Mouse (Mus musculus) liver, adult 2 months (tissue): Measurements from ENCODE around the gene Tesc.

Experiments used
- CTCF ChIP-seq: fragments of 200-500 bp; IDR thresholded peaks from 2 replicates; pipeline ENCODE4 v1.5.1; 2011; ENCODE audit warnings: low read depth, low read length, control low read depth
- POLR2A ChIP-seq: fragments of 200-500 bp; IDR thresholded peaks from 2 replicates; pipeline ENCODE4 v1.6.1; 2011; ENCODE audit warnings: low read length, control low read depth; ENCODE audit not compliant: insufficient read depth; ENCODE audit errors: extremely low read depth

DNA sequence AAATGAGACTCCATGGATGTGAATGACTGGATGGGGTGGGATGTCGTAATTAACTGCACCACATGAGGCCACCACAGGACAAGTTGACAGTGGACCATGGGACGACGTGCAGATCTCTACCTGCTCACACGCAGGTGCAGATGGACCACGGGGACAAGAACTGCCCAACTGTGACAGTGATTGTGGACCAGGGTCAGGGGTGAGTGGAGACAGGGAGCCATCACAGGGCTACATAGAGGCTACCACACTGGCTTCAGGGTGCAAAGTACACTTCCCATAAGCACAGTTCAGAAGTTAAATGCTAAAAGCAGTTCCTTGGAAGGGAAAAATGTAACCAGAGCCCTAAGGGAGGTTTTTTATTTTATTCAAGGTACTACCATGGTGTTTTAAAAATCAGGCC lies 44.2 kb downstream of the Tesc start:
- no peak for TF ChIP-seq CTCF
- no peak for TF ChIP-seq POLR2A
